Mouse (Mus musculus): Measurements from ENCODE around the gene Irf7.

DNA sequence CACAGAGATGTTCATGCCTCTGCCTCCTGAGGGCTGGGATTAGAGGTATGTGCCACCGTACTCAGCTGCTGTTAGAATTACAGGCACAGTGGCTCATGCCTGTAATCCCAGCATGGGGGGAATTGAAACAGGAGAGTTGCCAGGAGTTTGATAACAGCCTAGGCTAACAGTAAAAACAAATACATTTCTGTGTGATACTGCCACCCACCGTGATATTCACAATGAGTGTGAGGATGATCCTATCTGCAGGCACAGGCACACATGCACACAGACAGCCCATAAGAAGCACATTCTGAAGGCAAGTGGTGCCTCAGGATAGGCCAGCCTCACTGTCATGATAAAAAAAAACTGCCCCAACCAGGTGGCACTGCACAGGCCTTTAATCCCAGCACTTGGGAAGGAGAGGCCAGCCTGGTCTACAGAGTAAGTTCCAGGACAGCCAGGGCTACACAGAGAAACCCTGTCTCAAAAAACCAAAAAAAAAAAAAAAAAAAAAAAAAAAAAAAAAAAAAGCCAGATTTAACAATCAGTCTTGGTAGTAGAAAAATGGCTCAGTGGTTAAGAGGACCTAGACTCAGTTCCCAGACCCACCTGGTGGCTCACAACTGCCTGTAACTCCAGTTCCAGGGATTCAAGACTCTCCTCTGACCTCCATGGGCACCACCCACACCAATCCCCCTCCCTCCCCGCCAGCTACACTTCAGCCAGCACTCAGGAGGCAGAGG is 31.8 kb upstream of the Irf7 start:
- TF ChIP-seq MAX (IDR thresholded peaks at IDR 0.05) (no peak), CTCF (IDR thresholded peaks at IDR 0.05; ENCODE audit: control insufficient read depth, insufficient read depth, insufficient read length) (no peak), MYOG (IDR thresholded peaks at IDR 0.05; ENCODE audit: control insufficient read depth, extremely low read depth, insufficient read length) (no peak), USF1 (IDR thresholded peaks at IDR 0.05; ENCODE audit: low read depth) (no peak), MYOD1 (IDR thresholded peaks at IDR 0.05; ENCODE audit: control insufficient read depth, insufficient read length, low read depth) (no peak)
